Mouse (Mus musculus): ENCODE results near the gene Ndufb7.
A peak's percentile ranks its signal among the peaks of the same experiment; 100 is the strongest.

The Ndufb7 gene

GRCm38 (mm10) chr8:83573140-83573875 is 6.8 kb downstream of the Ndufb7 start:
- TF ChIP-seq GATA4 (IDR thresholded peaks at IDR 0.05; ENCODE audit: insufficient replicate concordance, low read length), result no peak

- no peak for TF ChIP-seq GATA4 (IDR thresholded peaks at IDR 0.05; ENCODE audit: insufficient replicate concordance, low read length)
Observed at GRCm38 (mm10) chr8:83574631-83575315, 8.3 kb downstream of the Ndufb7 start.

- TF ChIP-seq GATA4 (IDR thresholded peaks at IDR 0.05; ENCODE audit: insufficient replicate concordance, low read length), result no peak
Observed at GRCm38 (mm10) chr8:83575561-83576515, 9.4 kb downstream of the Ndufb7 start.

GRCm38 (mm10) chr8:83576516-83576895 is 10.0 kb downstream of the Ndufb7 start:
- no peak for TF ChIP-seq GATA4 (IDR thresholded peaks at IDR 0.05; ENCODE audit: insufficient replicate concordance, low read length)

- TF ChIP-seq GATA4 (IDR thresholded peaks at IDR 0.05; ENCODE audit: insufficient replicate concordance, low read length), result no peak
Observed at GRCm38 (mm10) chr8:83576921-83577320, 10.4 kb downstream of the Ndufb7 start.

- no peak for TF ChIP-seq GATA4 (IDR thresholded peaks at IDR 0.05; ENCODE audit: insufficient replicate concordance, low read length)
Observed at GRCm38 (mm10) chr8:83577384-83577791, 10.9 kb downstream of the Ndufb7 start.

- TF ChIP-seq GATA4 (IDR thresholded peaks at IDR 0.05; ENCODE audit: insufficient replicate concordance, low read length), result no peak
Observed at GRCm38 (mm10) chr8:83578131-83579055, 11.9 kb downstream of the Ndufb7 start.

- TF ChIP-seq GATA4 (IDR thresholded peaks at IDR 0.05; ENCODE audit: insufficient replicate concordance, low read length), result no peak
Observed at GRCm38 (mm10) chr8:83579676-83580075, 13.2 kb downstream of the Ndufb7 start.

- 0 out of 2 replicates have a peak, but pooled peaks have one; percentile 4 for TF ChIP-seq GATA4 (IDR thresholded peaks at IDR 0.05; ENCODE audit: insufficient replicate concordance, low read length)
Observed at GRCm38 (mm10) chr8:83580826-83581225, 14.4 kb downstream of the Ndufb7 start.

- TF ChIP-seq GATA4 (IDR thresholded peaks at IDR 0.05; ENCODE audit: insufficient replicate concordance, low read length), result no peak
Observed at GRCm38 (mm10) chr8:83582226-83582625, 15.8 kb downstream of the Ndufb7 start.

GRCm38 (mm10) chr8:83583236-83583635 is 16.8 kb downstream of the Ndufb7 start:
- TF ChIP-seq GATA4 (IDR thresholded peaks at IDR 0.05; ENCODE audit: insufficient replicate concordance, low read length), result no peak

- TF ChIP-seq GATA4 (IDR thresholded peaks at IDR 0.05; ENCODE audit: insufficient replicate concordance, low read length), result no peak
Observed at GRCm38 (mm10) chr8:83584771-83585170, 18.3 kb downstream of the Ndufb7 start.

- no peak for TF ChIP-seq GATA4 (IDR thresholded peaks at IDR 0.05; ENCODE audit: insufficient replicate concordance, low read length)
Observed at GRCm38 (mm10) chr8:83585333-83585732, 18.9 kb downstream of the Ndufb7 start.

GRCm38 (mm10) chr8:83587644-83588043 is 21.2 kb downstream of the Ndufb7 start:
- peak; percentile 58 for TF ChIP-seq GATA4 (IDR thresholded peaks at IDR 0.05; ENCODE audit: insufficient replicate concordance, low read length)

Data from liver, adult (tissue).